Mouse (Mus musculus) erythroblast, embryonic 14.5 days (primary cell): ENCODE measurements around the gene Zdhhc16.

Experiments
- GATA1 ChIP-seq: IDR thresholded peaks from 2 replicates; pipeline ENCODE4 v1.6.1; 2012; ENCODE audit warnings: low read length, inconsistent platforms, mixed read lengths
- TAL1 ChIP-seq: IDR thresholded peaks from 3 replicates; pipeline ENCODE4 v1.6.1; 2012; ENCODE audit warnings: low read length, inconsistent platforms, mixed read lengths

- no peak for TF ChIP-seq GATA1
- no peak for TF ChIP-seq TAL1
These were observed 52.7 kb downstream of the Zdhhc16 start for GRCm38 (mm10) chr19:41985994-41986393.
